9 mouse cellular contexts compared by ENCODE assay signal in genomic region chr5:71701273-71701614, GRCm38 (mm10). TPM values are rescaled to one million over a fixed set of nuclear protein-coding genes. Genes with fewer than 3 reads are reported as not detected.
A peak's percentile ranks its signal among the peaks of the same experiment; 100 is the strongest.
DNase-seq lines count a peak whose midpoint lies in the region; ATAC-seq and TF ChIP-seq lines count a peak whose summit lies in the region.
"Had no signal": no experiment of that assay in that cellular context is flagged by ENCODE, and none has a peak within 500 bp of the region (broad histone marks: within the 10 kb centered on the region; RNA-seq: fewer than 3 reads in every experiment).

No protein-coding gene starts in this region.

- no peak overlapping the region for H3K27ac ChIP-seq in lung, embryonic 16.5 days (ENCODE audit: low read length)
- no peak overlapping the region for H3K27ac ChIP-seq in forebrain, embryonic 13.5 days
- no peak overlapping the region for H3K27ac ChIP-seq in limb, embryonic 13.5 days
- H3K27ac ChIP-seq in stomach, embryonic 15.5 days = no peak overlapping the region

- no peak for TF ChIP-seq POLR2A in lung, adult 2 months (IDR thresholded peaks at IDR 0.05; ENCODE audit: borderline replicate concordance, extremely low read depth, low read depth, low read length)

- 0% methylated on average over 6 of the region's 6 CpGs for WGBS in lung, embryonic 16.5 days
- WGBS in lung, adult 2 months = 2% methylated on average over 6 of the region's 6 CpGs
- under 1% methylated on average over 6 of the region's 6 CpGs for WGBS in forebrain, embryonic 13.5 days
- 2% methylated on average over 6 of the region's 6 CpGs for WGBS in limb, embryonic 13.5 days
- 1% methylated on average over 6 of the region's 6 CpGs for WGBS in stomach, embryonic 15.5 days

- H3K4me2 ChIP-seq in lung, embryonic 16.5 days (ENCODE audit: low read depth, low read length) = peak overlapping the region; percentile 80
- peak overlapping the region; percentile 96 for H3K4me2 ChIP-seq in forebrain, embryonic 13.5 days
- H3K4me2 ChIP-seq in limb, embryonic 13.5 days (replicated peaks) = peak overlapping the region; percentile 87
- H3K4me2 ChIP-seq in stomach, embryonic 15.5 days = peak overlapping the region; percentile 80

- peaks cover 5% of the 10 kb centered on the region; the same call in 1 of the 2 replicates for H3K4me1 ChIP-seq in lung, embryonic 16.5 days (replicated peaks; ENCODE audit: control insufficient read depth, insufficient read depth, low read length)
- H3K4me1 ChIP-seq in lung, adult 2 months (ENCODE audit: control insufficient read depth, insufficient read depth, low read length) = 0 out of 2 replicates have a peak, but pooled peaks cover 3% of the 10 kb centered on the region
- peaks cover 9% of the 10 kb centered on the region for H3K4me1 ChIP-seq in forebrain, embryonic 13.5 days
- H3K4me1 ChIP-seq in limb, embryonic 13.5 days = peaks cover 15% of the 10 kb centered on the region; the same call in 1 of the 2 replicates
- H3K4me1 ChIP-seq in stomach, embryonic 15.5 days = peaks cover 4% of the 10 kb centered on the region; the same call in 1 of the 2 replicates

- ATAC-seq in lung, embryonic 16.5 days (ENCODE audit: low read depth) = peak; percentile 68
- no peak for ATAC-seq in forebrain, embryonic 13.5 days
- peak; percentile 41; the same call in 1 of the 2 replicates for ATAC-seq in limb, embryonic 13.5 days (ENCODE audit: low FRiP score, low read depth)
- peak; percentile 67; the same call in 1 of the 2 replicates for ATAC-seq in stomach, embryonic 15.5 days (ENCODE audit: insufficient read depth, low FRiP score, low read depth)
- ATAC-seq: activated CD4-positive, CD25-positive, alpha-beta regulatory T cell, adult 4 months had no signal

- intact Hi-C loops in left cerebral cortex, postnatal 25 days (cut with DNase I) = loop anchor here (2.0 to 10.0 kb wide), 2 partner anchors 44 to 196 kb away; no protein-coding TSS in a partner anchor

- H3K4me3 ChIP-seq in lung, embryonic 16.5 days (ENCODE audit: low read length) = peak overlapping the region; percentile 54
- no peak overlapping the region for H3K4me3 ChIP-seq in lung, adult 2 months (replicated peaks; ENCODE audit: extremely low read depth, low read depth, low read length)
- peak overlapping the region; percentile 54 for H3K4me3 ChIP-seq in forebrain, embryonic 13.5 days
- peak overlapping the region; percentile 52 for H3K4me3 ChIP-seq in limb, embryonic 13.5 days
- peak overlapping the region; percentile 47 for H3K4me3 ChIP-seq in stomach, embryonic 15.5 days (replicated peaks)

- no peak for TF ChIP-seq CTCF in lung, adult 2 months (IDR thresholded peaks at IDR 0.05; ENCODE audit: insufficient read depth, low read length)

- H3K9me3 ChIP-seq in lung, embryonic 16.5 days (ENCODE audit: control insufficient read depth, low read length) = no peaks in the 10 kb centered on the region
- H3K9me3 ChIP-seq in forebrain, embryonic 13.5 days (replicated peaks) = no peaks in the 10 kb centered on the region
- H3K9me3 ChIP-seq in limb, embryonic 13.5 days = no peaks in the 10 kb centered on the region
- no peaks in the 10 kb centered on the region for H3K9me3 ChIP-seq in stomach, embryonic 15.5 days

- peak overlapping the region; percentile 57 for H3K9ac ChIP-seq in lung, embryonic 16.5 days (ENCODE audit: low read length)
- H3K9ac ChIP-seq in forebrain, embryonic 13.5 days = peak overlapping the region; percentile 68
- peak overlapping the region; percentile 65 for H3K9ac ChIP-seq in limb, embryonic 13.5 days
- H3K9ac ChIP-seq in stomach, embryonic 15.5 days = no peak overlapping the region

- no peaks in the 10 kb centered on the region for H3K36me3 ChIP-seq in lung, embryonic 16.5 days (ENCODE audit: control insufficient read depth, insufficient read depth, low read length)
- no peaks in the 10 kb centered on the region for H3K36me3 ChIP-seq in forebrain, embryonic 13.5 days (ENCODE audit: poor library complexity, severe bottlenecking)
- H3K36me3 ChIP-seq in limb, embryonic 13.5 days = no peaks in the 10 kb centered on the region
- H3K36me3 ChIP-seq in stomach, embryonic 15.5 days = no peaks in the 10 kb centered on the region

- peaks cover 12% of the 10 kb centered on the region for H3K27me3 ChIP-seq in lung, embryonic 16.5 days (ENCODE audit: control insufficient read depth, insufficient read depth, low read depth, low read length)
- H3K27me3 ChIP-seq in forebrain, embryonic 13.5 days = no peaks in the 10 kb centered on the region
- peaks cover 37% of the 10 kb centered on the region for H3K27me3 ChIP-seq in limb, embryonic 13.5 days
- H3K27me3 ChIP-seq in stomach, embryonic 15.5 days (replicated peaks) = 0 out of 2 replicates have a peak, but pooled peaks cover 3% of the 10 kb centered on the region

- DNase-seq in lung, adult 2 months = no peak
- DNase-seq in adrenal gland, adult (ENCODE audit: inconsistent age in 2 of 2, low spot score in 1 of 2) = no peak
- DNase-seq in left cerebral cortex, postnatal 25 days (ENCODE audit: low spot score in 2 of 2) = no peak
- DNase-seq: thymus, postnatal 25 days had no signal

RNA-seq across cellular contexts. Expression of gene Gabra4, which starts 43.1 kb away (rescaled TPM):
- polyA plus RNA-seq in lung, embryonic 16.5 days (2015; fragmentation: Nextera tagmentation; extraction: Ambion mirVana) = 1.4 and 1.8 TPM in 2 replicates
- polyA plus RNA-seq in lung, adult 2 months (2012; rRNA removed) = 0.18 and 0.22 TPM in 2 replicates
- polyA plus RNA-seq in forebrain, embryonic 13.5 days (2015; fragmentation: Nextera tagmentation; extraction: Ambion mirVana) = 9.0 and 9.9 TPM in 2 replicates
- 6.3 TPM in 2 replicates for polyA plus RNA-seq in limb, embryonic 13.5 days (2015; fragmentation: Nextera tagmentation; extraction: Ambion mirVana)
- polyA plus RNA-seq in stomach, embryonic 15.5 days (2015; fragmentation: Nextera tagmentation; extraction: Ambion mirVana) = 8.4 and 11.2 TPM in 2 replicates
- 100 to 1,000 TPM in 1 of 2 experiments, 10 to 100 TPM in 1; 97.4 to 116 TPM for total RNA-seq in left cerebral cortex, postnatal 25 days (2021)
- polyA plus RNA-seq: activated CD4-positive, CD25-positive, alpha-beta regulatory T cell, adult 4 months had no signal

RNA-seq across cellular contexts. Expression of gene Gabrb1, which starts 43.3 kb away (rescaled TPM):
- 0.20 and 0.28 TPM in 2 replicates for polyA plus RNA-seq in lung, embryonic 16.5 days (2015; fragmentation: Nextera tagmentation; extraction: Ambion mirVana)
- polyA plus RNA-seq in lung, adult 2 months (2012; rRNA removed) = 0.02 TPM in 1 of 2 replicates, not detected in the other
- polyA plus RNA-seq in forebrain, embryonic 13.5 days (2015; fragmentation: Nextera tagmentation; extraction: Ambion mirVana) = 4.8 TPM in 2 replicates
- polyA plus RNA-seq in limb, embryonic 13.5 days (2015; fragmentation: Nextera tagmentation; extraction: Ambion mirVana) = 1.0 and 1.7 TPM in 2 replicates
- polyA plus RNA-seq in stomach, embryonic 15.5 days (2015; fragmentation: Nextera tagmentation; extraction: Ambion mirVana) = 0.63 and 2.0 TPM in 2 replicates
- total RNA-seq in left cerebral cortex, postnatal 25 days (2021) = 10 to 100 TPM; 88.3 to 97.0 TPM
